8 mouse cellular contexts compared by ENCODE assay signal in genomic region chr3:82145978-82146377, GRCm38 (mm10). TPM values are rescaled to one million over a fixed set of nuclear protein-coding genes. Genes with fewer than 3 reads are reported as not detected.
A peak's percentile ranks its signal among the peaks of the same experiment; 100 is the strongest.
DNase-seq lines count a peak whose midpoint lies in the region; ATAC-seq lines count a peak whose summit lies in the region.

No protein-coding gene starts in this region.

- H3K27ac ChIP-seq in kidney, embryonic 15.5 days, result no peak overlapping the region
- no peak overlapping the region for H3K27ac ChIP-seq in forebrain, embryonic 11.5 days (ENCODE audit: low read depth, low read length)
- no peak overlapping the region for H3K27ac ChIP-seq in intestine, embryonic 16.5 days (ENCODE audit: low read length)
- no peak overlapping the region for H3K27ac ChIP-seq in neural tube, embryonic 14.5 days (ENCODE audit: low read depth, low read length)

- no peak for DNase-seq in kidney, adult 18-20 months
- no peak for DNase-seq in forebrain, embryonic 11.5 days (ENCODE audit: low spot score)
- DNase-seq in adrenal gland, adult 8-10 months, result no peak
- DNase-seq in layer of hippocampus, postnatal 36 days, result no peak
- no peak for DNase-seq in kidney, postnatal 4 days

- no peaks in the 10 kb centered on the region for H3K9me3 ChIP-seq in kidney, embryonic 15.5 days (replicated peaks)
- H3K9me3 ChIP-seq in forebrain, embryonic 11.5 days (ENCODE audit: control insufficient read depth, low read length), result no peaks in the 10 kb centered on the region
- no peaks in the 10 kb centered on the region for H3K9me3 ChIP-seq in intestine, embryonic 16.5 days (ENCODE audit: control insufficient read depth, low read length)
- H3K9me3 ChIP-seq in neural tube, embryonic 14.5 days (ENCODE audit: control insufficient read depth, low read length), result no peaks in the 10 kb centered on the region

- ATAC-seq in kidney, embryonic 15.5 days (replicated peaks; ENCODE audit: low FRiP score), result no peak
- ATAC-seq in forebrain, embryonic 11.5 days (replicated peaks; ENCODE audit: low FRiP score), result no peak
- ATAC-seq in intestine, embryonic 16.5 days, result no peak
- no peak for ATAC-seq in neural tube, embryonic 14.5 days (ENCODE audit: low read depth)

- H3K27me3 ChIP-seq in kidney, embryonic 15.5 days, result peaks cover 9% of the 10 kb centered on the region; the same call in 1 of the 2 replicates
- H3K27me3 ChIP-seq in forebrain, embryonic 11.5 days (ENCODE audit: control insufficient read depth, insufficient read depth, low read length), result no peaks in the 10 kb centered on the region
- H3K27me3 ChIP-seq in intestine, embryonic 16.5 days (replicated peaks; ENCODE audit: control insufficient read depth, insufficient read depth, low read length), result no peaks in the 10 kb centered on the region
- H3K27me3 ChIP-seq in neural tube, embryonic 14.5 days (ENCODE audit: control insufficient read depth, insufficient read depth, low read length), result 0 out of 2 replicates have a peak, but pooled peaks cover 3% of the 10 kb centered on the region

- H3K4me1 ChIP-seq in kidney, embryonic 15.5 days, result peaks cover 18% of the 10 kb centered on the region
- no peaks in the 10 kb centered on the region for H3K4me1 ChIP-seq in forebrain, embryonic 11.5 days (replicated peaks; ENCODE audit: control insufficient read depth, insufficient read depth, low read length)
- 0 out of 2 replicates have a peak, but pooled peaks cover 5% of the 10 kb centered on the region for H3K4me1 ChIP-seq in intestine, embryonic 16.5 days (ENCODE audit: control insufficient read depth, insufficient read depth, low read length)
- H3K4me1 ChIP-seq in neural tube, embryonic 14.5 days (ENCODE audit: control insufficient read depth, insufficient read depth, low read length), result peaks cover 10% of the 10 kb centered on the region; the same call in 1 of the 2 replicates

- H3K4me3 ChIP-seq in kidney, embryonic 15.5 days (replicated peaks), result peak overlapping the region; percentile 57
- no peak overlapping the region for H3K4me3 ChIP-seq in forebrain, embryonic 11.5 days (ENCODE audit: low read depth, low read length)
- no peak overlapping the region for H3K4me3 ChIP-seq in intestine, embryonic 16.5 days (ENCODE audit: low read length)
- H3K4me3 ChIP-seq in neural tube, embryonic 14.5 days (ENCODE audit: low read depth, low read length), result no peak overlapping the region

- H3K4me2 ChIP-seq in kidney, embryonic 15.5 days, result peak overlapping the region; percentile 87
- H3K4me2 ChIP-seq in forebrain, embryonic 11.5 days (ENCODE audit: low read depth, low read length, severe bottlenecking), result peak overlapping the region; percentile 91; the same call in 1 of the 2 replicates
- peak overlapping the region; percentile 59; the same call in 1 of the 2 replicates for H3K4me2 ChIP-seq in intestine, embryonic 16.5 days (ENCODE audit: low read depth, low read length)
- H3K4me2 ChIP-seq in neural tube, embryonic 14.5 days (ENCODE audit: low read depth, low read length), result peak overlapping the region; percentile 93; the same call in 1 of the 2 replicates

- no peaks in the 10 kb centered on the region for H3K36me3 ChIP-seq in kidney, embryonic 15.5 days
- H3K36me3 ChIP-seq in forebrain, embryonic 11.5 days (ENCODE audit: control insufficient read depth, insufficient read depth, low read length), result no peaks in the 10 kb centered on the region
- no peaks in the 10 kb centered on the region for H3K36me3 ChIP-seq in intestine, embryonic 16.5 days (ENCODE audit: control insufficient read depth, insufficient read depth, low read length)
- H3K36me3 ChIP-seq in neural tube, embryonic 14.5 days (ENCODE audit: control insufficient read depth, insufficient read depth, low read length), result no peaks in the 10 kb centered on the region

- no peak overlapping the region for H3K9ac ChIP-seq in kidney, embryonic 15.5 days
- H3K9ac ChIP-seq in forebrain, embryonic 11.5 days (ENCODE audit: low read length), result no peak overlapping the region
- H3K9ac ChIP-seq in intestine, embryonic 16.5 days (ENCODE audit: low read depth, low read length), result no peak overlapping the region
- no peak overlapping the region for H3K9ac ChIP-seq in neural tube, embryonic 14.5 days (replicated peaks; ENCODE audit: low read depth, low read length)

RNA-seq across cellular contexts. Expression of gene Gucy1a1, which starts 0.4 kb away (rescaled TPM):
- 63.3 and 65.9 TPM in 2 replicates for polyA plus RNA-seq in kidney, embryonic 15.5 days (2015; fragmentation: Nextera tagmentation; extraction: Ambion mirVana)
- 2.4 and 2.6 TPM in 2 replicates for polyA plus RNA-seq in forebrain, embryonic 11.5 days (2014; fragmentation: Nextera tagmentation; extraction: Ambion mirVana)
- 38.8 and 38.9 TPM in 2 replicates for polyA plus RNA-seq in intestine, embryonic 16.5 days (2015; fragmentation: Nextera tagmentation; extraction: Ambion mirVana)
- polyA plus RNA-seq in neural tube, embryonic 14.5 days (2014; fragmentation: Nextera tagmentation; extraction: Ambion mirVana), result 14.3 and 17.5 TPM in 2 replicates
- total RNA-seq in adrenal gland, adult 8-10 months (2022), result 10 to 100 TPM; 29.2 to 37.0 (median 30.8) TPM
- total RNA-seq in layer of hippocampus, postnatal 36 days (2021), result 10 to 100 TPM; 17.1 to 18.1 TPM
